13 mouse cellular contexts compared by ENCODE assay signal in genomic region chr12:108225781-108226180, GRCm38 (mm10). TPM values are rescaled to one million over a fixed set of nuclear protein-coding genes. Genes with fewer than 3 reads are reported as not detected.
DNase-seq lines count a peak whose midpoint lies in the region; ATAC-seq lines count a peak whose summit lies in the region.
"Had no signal": no experiment of that assay in that cellular context is flagged by ENCODE, and none has a peak within 500 bp of the region (broad histone marks: within the 10 kb centered on the region; RNA-seq: fewer than 3 reads in every experiment).

No protein-coding gene starts in this region.

- H3K9me3 ChIP-seq in heart, embryonic 16.5 days (replicated peaks; ENCODE audit: control insufficient read depth, low read length): no peaks in the 10 kb centered on the region
- H3K9me3 ChIP-seq: neural tube, embryonic 12.5 days had no signal

- no peak overlapping the region for H3K4me2 ChIP-seq in heart, embryonic 16.5 days (ENCODE audit: low read depth, low read length)
- H3K4me2 ChIP-seq: neural tube, embryonic 12.5 days had no signal

- intact Hi-C loops in left cerebral cortex, postnatal 4 days (cut with DNase I): no loop called here

- peak overlapping the region; percentile 21; the same call in 1 of the 2 replicates for H3K9ac ChIP-seq in heart, embryonic 16.5 days (ENCODE audit: low read length)
- H3K9ac ChIP-seq: neural tube, embryonic 12.5 days had no signal

- H3K4me3 ChIP-seq in heart, embryonic 16.5 days (ENCODE audit: low read length): no peak overlapping the region
- H3K4me3 ChIP-seq: layer of hippocampus, adult 2 months; neural tube, embryonic 12.5 days had no signal

- H3K27me3 ChIP-seq in heart, embryonic 16.5 days (ENCODE audit: control insufficient read depth, insufficient read depth, low read length): no peaks in the 10 kb centered on the region
- H3K27me3 ChIP-seq: neural tube, embryonic 12.5 days had no signal

- peak; percentile 79 for DNase-seq in cerebellum, adult 9-11 months
- no peak for DNase-seq in cerebellum, adult 8-10 months
- DNase-seq in heart, adult 11 months: no peak
- peak; percentile 67 for DNase-seq in left cerebral cortex, postnatal 4 days
- no peak for DNase-seq in left cerebral cortex, adult 11 months (ENCODE audit: low spot score)
- DNase-seq in right cerebral cortex, postnatal 4 days: peak; percentile 50
- no peak for DNase-seq in right cerebral cortex, postnatal 25 days
- DNase-seq: B cell, adult 2 months; gastrocnemius, postnatal 10 days; thymus, postnatal 36 days had no signal

- H3K36me3 ChIP-seq in heart, embryonic 16.5 days (ENCODE audit: control insufficient read depth, insufficient read depth): no peaks in the 10 kb centered on the region
- H3K36me3 ChIP-seq: neural tube, embryonic 12.5 days had no signal

- H3K27ac ChIP-seq in heart, embryonic 16.5 days (ENCODE audit: low read length): no peak overlapping the region
- H3K27ac ChIP-seq: layer of hippocampus, adult 2 months; neural tube, embryonic 12.5 days had no signal

- no peak; the same call in 1 of the 2 replicates for ATAC-seq in heart, embryonic 16.5 days (replicated peaks; ENCODE audit: extremely low read depth, insufficient read depth, low FRiP score)

- H3K4me1 ChIP-seq in heart, embryonic 16.5 days (ENCODE audit: control insufficient read depth, insufficient read depth, low read length): peaks cover 43% of the 10 kb centered on the region

- 48% methylated on average over 7 of the region's 7 CpGs for WGBS in heart, embryonic 16.5 days

RNA-seq across cellular contexts. Expression of gene Ccnk, which starts 46.4 kb away (rescaled TPM):
- polyA plus RNA-seq in heart, embryonic 16.5 days (2015; fragmentation: Nextera tagmentation; extraction: Ambion mirVana): 2.0 and 2.4 TPM in 2 replicates
- 10 to 100 TPM; 39.0 to 40.2 TPM for total RNA-seq in left cerebral cortex, postnatal 4 days (2021)

RNA-seq across cellular contexts. Expression of gene Setd3, which starts 46.7 kb away (rescaled TPM):
- polyA plus RNA-seq in heart, embryonic 16.5 days (2015; fragmentation: Nextera tagmentation; extraction: Ambion mirVana): 75.8 and 75.9 TPM in 2 replicates
- total RNA-seq in left cerebral cortex, postnatal 4 days (2021): 100 to 1,000 TPM; 122 to 123 TPM

RNA-seq across cellular contexts. Expression of gene Ccdc85c, which starts 49.4 kb away (rescaled TPM):
- 4.2 and 4.6 TPM in 2 replicates for polyA plus RNA-seq in heart, embryonic 16.5 days (2015; fragmentation: Nextera tagmentation; extraction: Ambion mirVana)
- 10 to 100 TPM; 60.2 to 64.1 TPM for total RNA-seq in left cerebral cortex, postnatal 4 days (2021)

Comparison
In these comparisons a context has a peak if more than half of its experiments do, and no peak if none do; other contexts are left out.
1. DNase-seq: peak in cerebellum, adult 9-11 months (single experiment), left cerebral cortex, postnatal 4 days (single experiment) and right cerebral cortex, postnatal 4 days (single experiment); none in cerebellum, adult 8-10 months (single experiment), heart, adult 11 months (single experiment), left cerebral cortex, adult 11 months (single experiment) and right cerebral cortex, postnatal 25 days (single experiment).